Comparison of ENCODE assay signal across 7 mouse cellular contexts in the genomic region with DNA sequence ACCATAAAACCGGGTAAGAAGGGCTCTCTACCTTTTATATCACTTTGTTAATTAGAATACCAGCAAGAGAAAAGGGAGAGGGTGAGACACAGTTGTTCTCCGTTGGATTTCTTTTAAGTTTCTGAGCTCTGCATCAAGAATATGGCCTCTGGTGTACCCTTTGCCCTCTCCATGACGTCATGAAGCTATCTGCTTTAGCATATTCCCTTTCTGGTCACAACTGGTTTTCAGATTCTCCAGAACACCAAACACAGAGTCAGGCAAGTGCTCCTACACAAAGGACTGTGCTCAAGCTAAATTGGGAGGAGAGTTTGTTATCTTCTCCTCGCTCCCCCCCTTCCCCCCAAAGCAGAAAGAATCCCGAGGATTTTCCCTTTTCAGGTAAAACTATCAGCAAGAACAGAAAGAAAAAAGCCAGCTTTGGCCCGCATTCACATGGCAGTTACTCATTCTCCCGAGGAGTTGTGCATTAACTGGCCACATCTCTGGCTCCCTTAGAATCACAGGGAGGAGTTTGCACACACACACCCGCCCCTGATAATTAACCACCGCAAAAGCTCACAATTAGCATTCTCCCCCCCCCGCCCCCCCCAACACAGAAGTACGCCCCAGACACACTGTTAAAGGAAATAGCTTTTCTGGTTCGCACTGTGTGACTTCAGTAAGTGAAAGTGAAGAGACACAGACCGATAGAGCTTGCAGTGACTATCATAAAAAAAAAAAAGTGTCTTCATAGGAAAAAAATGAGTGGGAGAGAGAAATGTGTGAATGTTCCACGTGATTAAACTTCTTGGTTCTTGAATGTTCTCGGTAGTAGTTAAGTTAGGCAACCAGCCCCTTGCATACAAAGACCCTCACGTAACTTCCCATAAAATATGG. TPM values are rescaled to one million over a fixed set of nuclear protein-coding genes. Genes with fewer than 3 reads are reported as not detected.
DNase-seq lines count a peak whose midpoint lies in the region; ATAC-seq and TF ChIP-seq lines count a peak whose summit lies in the region.

No protein-coding gene starts in this region.

- H3K9me3 ChIP-seq in liver, embryonic 15.5 days (replicated peaks) = no peaks in the 10 kb centered on the region

- peak overlapping the region; percentile 51; the same call in 1 of the 2 replicates for H3K27ac ChIP-seq in cortical plate, adult 2 months (ENCODE audit: insufficient read depth, low read length)
- no peak overlapping the region for H3K27ac ChIP-seq in liver, embryonic 15.5 days (replicated peaks)

- TF ChIP-seq POLR2A in cortical plate, adult 2 months (IDR thresholded peaks at IDR 0.05; ENCODE audit: extremely low read depth, insufficient read depth, low read length) = no peak

- H3K4me3 ChIP-seq in cortical plate, adult 2 months (ENCODE audit: insufficient read depth, low read length) = peak overlapping the region; percentile 56
- H3K4me3 ChIP-seq in liver, embryonic 15.5 days (replicated peaks) = peak overlapping the region; percentile 26

- peak overlapping the region; percentile 53 for H3K4me2 ChIP-seq in liver, embryonic 15.5 days

- no peak overlapping the region for H3K9ac ChIP-seq in liver, embryonic 15.5 days

- H3K27me3 ChIP-seq in liver, embryonic 15.5 days = peaks cover 54% of the 10 kb centered on the region

- peaks cover 2% of the 10 kb centered on the region; the same call in 1 of the 2 replicates for H3K4me1 ChIP-seq in cortical plate, adult 2 months (ENCODE audit: control insufficient read depth, insufficient read depth, low read length)
- H3K4me1 ChIP-seq in liver, embryonic 15.5 days (replicated peaks) = no peaks in the 10 kb centered on the region

- DNase-seq in NIH3T3 (ENCODE audit: low read depth) = peak; percentile 8
- peak; percentile 10 for DNase-seq in hindlimb bud, embryonic 11.5 days (ENCODE audit: extremely low spot score, low read depth, low spot score)
- DNase-seq in urinary bladder, postnatal 36 days (ENCODE audit: low spot score in 2 of 2) = no peak
- no peak for DNase-seq in gastrocnemius, adult 8-10 months (ENCODE audit: low spot score in 2 of 2)

- WGBS in liver, embryonic 15.5 days (ENCODE audit: insufficient replicate concordance) = 4% methylated on average over 16 of the region's 16 CpGs

- H3K36me3 ChIP-seq in liver, embryonic 15.5 days (replicated peaks) = no peaks in the 10 kb centered on the region

- no peak for ATAC-seq in liver, embryonic 15.5 days (ENCODE audit: insufficient read depth)
- ATAC-seq in erythroblast, adult 5-6 weeks (replicated peaks; ENCODE audit: low FRiP score, poor library complexity, severe bottlenecking) = no peak

- no peak for TF ChIP-seq CTCF in cortical plate, adult 2 months (IDR thresholded peaks at IDR 0.05; ENCODE audit: extremely low read depth, insufficient read depth, low read length)

RNA-seq across cellular contexts. Expression of gene Cdh6, which starts 1.8 kb away (rescaled TPM):
- polyA plus RNA-seq in cortical plate, adult 2 months (2012; rRNA removed) = 7.0 and 7.5 TPM in 2 replicates
- polyA plus RNA-seq in liver, embryonic 15.5 days (2015; fragmentation: Nextera tagmentation; extraction: Ambion mirVana) = 0.07 and 0.15 TPM in 2 replicates
- total RNA-seq in gastrocnemius, adult 8-10 months (2022) = under 1 TPM; 0.11 to 0.29 (median 0.15) TPM
- total RNA-seq in erythroblast, adult 5-6 weeks (2015; ENCODE audit: low replicate concordance) = not detected in 2 replicates
- not detected in 2 replicates for total RNA-seq in erythroblast, adult 5-6 weeks (2017; ENCODE audit: low replicate concordance)

Comparison
In these comparisons a context has a peak if more than half of its experiments do, and no peak if none do; other contexts are left out.
1. DNase-seq: peak in NIH3T3 (single experiment) and hindlimb bud, embryonic 11.5 days (single experiment); none in urinary bladder, postnatal 36 days (0 of 2) and gastrocnemius, adult 8-10 months (0 of 2).